Mouse (Mus musculus) thymus, adult 2 months (tissue): ENCODE data around the gene Eipr1. TPM values are rescaled to one million over a fixed set of nuclear protein-coding genes. Genes with fewer than 3 reads are reported as not detected.

Experiments
- DNase-seq: peaks from one replicate; pipeline ENCODE4 v3.0.0; 2021
- H3K27ac ChIP-seq: fragments of 200-500 bp; 2 replicates; pipeline ENCODE4 v1.5.1; 2012; ENCODE audit warnings: low read length, control low read depth; ENCODE audit not compliant: control insufficient read depth, insufficient read depth
- H3K27me3 ChIP-seq: fragments of 200-500 bp; 2 replicates; pipeline ENCODE4 v1.6.1; 2012; ENCODE audit warnings: mild to moderate bottlenecking, low read length, moderate library complexity, mixed read lengths; ENCODE audit not compliant: control insufficient read depth, insufficient read depth
- H3K36me3 ChIP-seq: fragments of 200-500 bp; 2 replicates; pipeline ENCODE4 v1.6.1; 2012; ENCODE audit warnings: mild to moderate bottlenecking, low read length, moderate library complexity; ENCODE audit not compliant: control insufficient read depth, insufficient read depth
- H3K4me1 ChIP-seq: fragments of 200-500 bp; replicated peaks from 2 replicates; pipeline ENCODE4 v1.6.1; 2012; ENCODE audit warnings: low read length; ENCODE audit not compliant: control insufficient read depth, insufficient read depth
- H3K4me3 ChIP-seq: fragments of 200-500 bp; 2 replicates; pipeline ENCODE4 v1.5.1; 2012; ENCODE audit warnings: mild to moderate bottlenecking, low read length, control low read depth, moderate library complexity; ENCODE audit not compliant: control insufficient read depth, insufficient read depth
- CTCF ChIP-seq: fragments of 200-500 bp; IDR thresholded peaks from 2 replicates; pipeline ENCODE4 v1.5.1; 2012; ENCODE audit warnings: mild to moderate bottlenecking, control low read depth, low read length, moderate library complexity, borderline replicate concordance; ENCODE audit not compliant: control insufficient read depth, poor library complexity, insufficient read depth; ENCODE audit errors: extremely low read depth
- POLR2A ChIP-seq: fragments of 200-500 bp; IDR thresholded peaks from 2 replicates; pipeline ENCODE4 v1.6.1; 2012; ENCODE audit warnings: mild to moderate bottlenecking, low read length, control low read depth, moderate library complexity; ENCODE audit not compliant: control insufficient read depth, poor library complexity, insufficient read depth; ENCODE audit errors: extremely low read depth
- WGBS: fragments of 180-500 bp; shearing (Covaris S2); methylation state at CpG from one replicate; pipeline ENCODE4 v1.1.7; 2018; 5-methylcytosine and 5-hydroxymethylcytosine counted together
- polyA plus RNA-seq: library from polyadenylated mRNA; depleted of rRNA; stranded (reverse); fragments of >200 nt; gene quantifications from 2 replicates; pipeline ENCODE4 v1.2.3, GENCODE M21; 2012

The Eipr1 gene
- polyA plus RNA-seq, 1 experiment, result 66.8 TPM

DNA sequence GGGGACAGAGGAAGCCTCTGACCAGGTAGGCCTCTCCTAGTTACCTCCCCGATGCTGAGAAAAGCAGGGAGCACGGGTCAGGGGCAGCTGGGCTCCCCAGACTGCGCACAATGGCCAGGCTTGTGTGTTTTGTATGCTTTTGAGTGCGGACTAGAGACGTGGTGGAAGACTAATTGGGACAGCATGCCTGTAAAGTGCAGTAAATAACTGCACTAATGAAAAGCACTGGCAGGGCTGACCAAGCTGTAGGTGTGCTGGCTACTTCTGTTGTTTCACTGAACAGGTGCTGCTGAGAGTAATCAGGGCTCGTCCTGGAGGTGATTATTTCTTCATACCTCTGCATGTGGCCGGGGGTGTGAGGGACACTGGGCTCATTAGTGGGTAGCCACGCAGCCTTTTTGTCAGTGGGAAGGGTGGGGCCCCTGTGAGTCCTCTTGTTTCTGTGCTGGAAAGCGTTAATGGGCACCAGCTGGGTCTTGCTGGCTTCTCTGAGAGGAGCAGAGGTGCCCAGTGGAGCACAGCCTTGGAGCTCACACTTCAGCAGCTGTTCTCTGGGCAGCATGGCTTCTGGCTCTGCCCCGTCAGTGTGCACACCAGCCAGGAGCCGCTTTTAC is 48.3 kb downstream of the Eipr1 start:
- no peak for TF ChIP-seq CTCF
- no peak for TF ChIP-seq POLR2A
- Histone ChIP-seq H3K36me3 (no peaks in the 10 kb centered on the region), H3K4me1 (peaks cover 7% of the 10 kb centered on the region), H3K27me3 (no peaks in the 10 kb centered on the region), H3K27ac (no peak overlapping the region), H3K4me3 (no peak overlapping the region)
- 70% methylated on average over 11 of the region's 11 CpGs for WGBS
- DNase-seq, result no peak

DNA sequence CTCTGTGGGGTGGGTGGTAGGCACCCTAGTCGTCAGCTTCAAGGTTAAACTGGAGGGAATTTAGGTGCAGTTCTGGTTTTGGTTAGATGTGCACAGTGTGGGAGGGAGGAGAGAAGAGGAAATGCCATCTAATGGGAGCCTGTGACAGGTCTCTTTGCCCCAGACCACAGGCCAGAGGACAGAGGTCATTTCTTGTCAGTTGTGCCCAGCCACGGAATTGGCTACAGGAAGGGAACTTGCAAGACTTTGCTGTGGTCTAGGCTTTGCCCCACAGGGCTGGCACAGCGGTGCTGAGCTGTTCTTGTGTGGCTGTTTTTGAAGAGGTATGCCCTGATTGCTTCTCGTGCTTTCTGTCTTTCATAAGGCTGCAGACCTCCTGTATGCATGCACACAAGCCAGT is 48.8 kb downstream of the Eipr1 start:
- Histone ChIP-seq H3K27me3 (no peaks in the 10 kb centered on the region), H3K36me3 (no peaks in the 10 kb centered on the region), H3K4me1 (peaks cover 7% of the 10 kb centered on the region), H3K4me3 (no peak overlapping the region), H3K27ac (0 out of 2 replicates have a peak overlapping the region, but pooled peaks have one; percentile 17)
- WGBS, result 9% methylated on average over 4 of the region's 4 CpGs
- TF ChIP-seq CTCF (no peak), POLR2A (no peak)
- DNase-seq, result no peak

DNA sequence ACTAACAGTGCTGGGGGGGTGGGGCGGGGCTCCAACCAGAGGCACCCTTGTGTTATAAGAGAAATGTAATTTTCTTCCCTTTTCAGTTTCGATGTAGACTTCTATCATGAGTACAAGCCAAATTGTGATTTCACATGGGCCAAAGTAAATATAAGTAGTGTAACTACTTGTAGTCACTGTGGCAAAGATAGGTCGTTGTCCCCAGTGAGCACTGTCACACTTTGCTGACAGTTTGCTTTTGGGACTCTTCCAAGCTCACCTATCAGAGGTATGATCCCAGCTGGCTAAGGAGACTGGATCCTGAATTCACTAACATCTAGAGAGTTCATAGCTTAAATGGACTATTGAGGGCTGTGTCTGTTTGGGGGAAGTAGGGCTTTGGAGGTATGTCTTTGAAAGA is 49.3 kb downstream of the Eipr1 start:
- Histone ChIP-seq H3K36me3 (no peaks in the 10 kb centered on the region), H3K27me3 (no peaks in the 10 kb centered on the region), H3K27ac (no peak overlapping the region), H3K4me1 (peaks cover 7% of the 10 kb centered on the region), H3K4me3 (no peak overlapping the region)
- WGBS, result 78% methylated on average over 3 of the region's 3 CpGs
- TF ChIP-seq CTCF (no peak), POLR2A (no peak)
- DNase-seq, result no peak

DNA sequence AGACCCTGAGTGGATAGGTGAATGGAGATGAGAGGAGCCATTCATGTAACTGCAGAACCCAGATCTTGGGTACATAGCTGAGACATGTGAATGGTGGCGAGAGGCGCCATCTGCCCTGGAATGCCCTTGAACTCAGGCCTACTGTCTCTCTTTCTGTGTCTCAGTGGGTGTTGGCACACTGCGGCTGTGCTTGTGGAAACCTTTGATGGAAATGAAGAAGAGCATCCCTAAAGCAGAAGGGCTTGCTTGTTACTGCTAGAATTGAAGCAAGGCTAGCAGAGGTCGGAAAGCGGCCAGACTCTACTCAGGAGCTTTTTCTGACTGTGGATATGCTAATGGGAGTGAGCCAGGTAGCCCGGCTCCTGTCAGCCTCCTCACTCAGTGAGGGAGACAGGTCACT is 50.1 kb downstream of the Eipr1 start:
- Histone ChIP-seq H3K36me3 (no peaks in the 10 kb centered on the region), H3K27ac (no peak overlapping the region), H3K27me3 (no peaks in the 10 kb centered on the region), H3K4me3 (no peak overlapping the region), H3K4me1 (peaks cover 7% of the 10 kb centered on the region)
- TF ChIP-seq POLR2A, result no peak
- no peak for TF ChIP-seq CTCF
- no peak for DNase-seq
- 97% methylated on average over 6 of the region's 6 CpGs for WGBS

DNA sequence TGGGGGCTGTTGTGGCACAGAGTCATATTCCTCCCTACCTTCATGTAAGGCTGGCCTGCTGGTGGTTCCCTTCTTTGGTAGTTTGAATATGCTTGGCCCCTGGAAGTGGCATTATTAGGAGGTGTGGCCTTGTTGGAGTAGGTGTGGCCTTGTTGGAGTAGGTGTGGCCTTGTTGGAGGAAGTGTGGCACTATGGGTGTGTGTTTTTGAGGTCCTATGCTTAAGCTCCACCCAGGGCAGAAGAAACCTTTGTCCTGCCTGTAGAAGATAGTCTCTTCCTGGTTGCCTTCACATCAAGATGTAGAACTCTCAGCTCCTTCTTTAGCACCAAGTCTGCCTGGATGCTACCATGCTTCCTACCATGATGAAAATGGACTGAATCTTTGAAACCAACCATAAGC is 51.4 kb downstream of the Eipr1 start:
- TF ChIP-seq CTCF (no peak), POLR2A (no peak)
- H3K4me3 ChIP-seq, result no peak overlapping the region
- no peaks in the 10 kb centered on the region for H3K36me3 ChIP-seq
- H3K27ac ChIP-seq, result no peak overlapping the region
- DNase-seq, result no peak
- H3K27me3 ChIP-seq, result no peaks in the 10 kb centered on the region
- H3K4me1 ChIP-seq, result peaks cover 10% of the 10 kb centered on the region

DNA sequence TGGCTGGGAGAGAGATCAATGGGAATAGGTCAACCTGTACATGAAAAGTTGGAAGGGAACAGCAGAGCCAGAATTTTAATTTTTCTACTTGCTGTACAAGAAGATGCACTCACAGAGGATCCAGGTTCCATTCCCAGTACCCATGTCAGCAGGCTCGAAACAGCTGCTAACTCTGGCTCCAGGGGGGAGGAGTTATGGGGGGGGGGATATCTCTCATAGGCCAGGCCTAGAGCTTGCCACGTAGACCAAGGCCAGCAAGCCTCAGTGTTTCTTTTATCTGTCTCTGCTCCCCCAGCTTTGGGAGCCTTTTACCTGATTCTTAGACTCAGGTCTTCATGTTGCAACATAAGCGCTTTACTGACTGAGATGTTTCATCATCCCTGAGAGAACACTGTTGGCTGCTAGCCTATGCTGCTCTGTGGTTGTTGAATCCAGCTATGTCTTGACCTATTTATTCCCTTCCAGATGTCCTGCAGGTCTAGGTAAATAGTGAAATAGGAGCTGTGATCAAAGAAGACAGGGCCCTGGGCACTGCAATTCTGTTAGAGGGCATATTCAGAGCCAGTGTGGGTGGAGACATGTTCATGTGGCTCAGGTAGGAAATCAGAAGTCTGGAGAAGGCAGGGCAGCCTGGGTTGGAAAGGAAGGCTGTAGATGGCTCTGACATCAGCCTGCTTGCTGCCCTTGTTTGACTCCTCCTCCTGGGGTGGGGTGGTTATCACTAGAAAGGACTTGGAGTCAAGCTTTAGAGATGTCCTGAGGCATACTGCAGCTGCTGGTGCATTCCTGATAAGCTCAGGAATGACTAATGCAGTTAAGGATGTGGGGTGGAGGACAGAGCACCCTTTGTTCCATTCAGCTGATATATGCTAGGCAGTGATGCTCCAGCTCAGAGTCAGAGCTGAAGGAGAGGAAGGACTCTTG is 53.2 kb downstream of the Eipr1 start:
- H3K27me3 ChIP-seq, result no peaks in the 10 kb centered on the region
- no peak overlapping the region for H3K27ac ChIP-seq
- TF ChIP-seq CTCF (no peak), POLR2A (no peak)
- H3K36me3 ChIP-seq, result no peaks in the 10 kb centered on the region
- H3K4me1 ChIP-seq, result peaks cover 21% of the 10 kb centered on the region
- H3K4me3 ChIP-seq, result no peak overlapping the region
- 85% methylated on average over 3 of the region's 3 CpGs for WGBS
- DNase-seq, result no peak
